Mouse (Mus musculus) hindlimb bud, embryonic 11.5 days (tissue): ENCODE measurements around the gene Slc38a9.
A peak's percentile ranks its signal among the peaks of the same experiment; 100 is the strongest.

ENCODE experiments used
- DNase-seq: peaks from one replicate; pipeline ENCODE4 v3.0.0-alpha.2; 2012; ENCODE audit warnings: low read depth, low spot score; ENCODE audit errors: extremely low spot score

The Slc38a9 gene

GRCm38 (mm10) chr13:112660574-112661381, at the start of gene Slc38a9:
Slc38a9 (plus strand) TSS chr13:112660751.
- DNase-seq = peak; percentile 79

- DNase-seq = no peak
Measured at GRCm38 (mm10) chr13:112621592-112621991, 39.0 kb upstream of the Slc38a9 start.

GRCm38 (mm10) chr13:112623656-112624055, 36.9 kb upstream of the Slc38a9 start:
- DNase-seq = no peak

GRCm38 (mm10) chr13:112624622-112625021, 35.9 kb upstream of the Slc38a9 start:
- DNase-seq = no peak

GRCm38 (mm10) chr13:112625566-112625965, 35.0 kb upstream of the Slc38a9 start:
- DNase-seq = no peak

- no peak for DNase-seq
Measured at GRCm38 (mm10) chr13:112635174-112635837, 25.2 kb upstream of the Slc38a9 start.

GRCm38 (mm10) chr13:112636498-112636897, 24.1 kb upstream of the Slc38a9 start:
- no peak for DNase-seq

- DNase-seq = no peak
Measured at GRCm38 (mm10) chr13:112639111-112639510, 21.4 kb upstream of the Slc38a9 start.

- no peak for DNase-seq
Measured at GRCm38 (mm10) chr13:112642897-112643296, 17.7 kb upstream of the Slc38a9 start.

- DNase-seq = no peak
Measured at GRCm38 (mm10) chr13:112644996-112645395, 15.6 kb upstream of the Slc38a9 start.

GRCm38 (mm10) chr13:112645529-112646186, 14.9 kb upstream of the Slc38a9 start:
- no peak for DNase-seq

- no peak for DNase-seq
Measured at GRCm38 (mm10) chr13:112651183-112651582, 9.4 kb upstream of the Slc38a9 start.

GRCm38 (mm10) chr13:112652205-112652604, 8.3 kb upstream of the Slc38a9 start, which contains the start of gene Ddx4:
Ddx4 (minus strand) TSS chr13:112652475.
- no peak for DNase-seq

GRCm38 (mm10) chr13:112659986-112660573, 471 bp upstream of the Slc38a9 start:
- no peak for DNase-seq

GRCm38 (mm10) chr13:112661687-112662086, 1.1 kb downstream of the Slc38a9 start:
- no peak for DNase-seq

- DNase-seq = no peak
Measured at GRCm38 (mm10) chr13:112666433-112667024, 6.0 kb downstream of the Slc38a9 start.

GRCm38 (mm10) chr13:112667215-112667614, 6.7 kb downstream of the Slc38a9 start:
- no peak for DNase-seq

GRCm38 (mm10) chr13:112671708-112672107, 11.2 kb downstream of the Slc38a9 start:
- no peak for DNase-seq

GRCm38 (mm10) chr13:112672797-112673196, 12.2 kb downstream of the Slc38a9 start:
- no peak for DNase-seq

- peak; percentile 60 for DNase-seq
Measured at GRCm38 (mm10) chr13:112673899-112674447, 13.4 kb downstream of the Slc38a9 start.

- no peak for DNase-seq
Measured at GRCm38 (mm10) chr13:112678154-112678553, 17.6 kb downstream of the Slc38a9 start.
